Mouse (Mus musculus): ENCODE measurements around the gene Dcaf17.

The Dcaf17 gene

GRCm38 (mm10) chr2:71054716-71055115, 412 bp upstream of the Dcaf17 start:
- no peak for ATAC-seq (ENCODE audit: low TSS enrichment)

- no peak for ATAC-seq (ENCODE audit: low TSS enrichment)
Measured at GRCm38 (mm10) chr2:71056115-71056835, 1.1 kb downstream of the Dcaf17 start.

- ATAC-seq (ENCODE audit: low TSS enrichment), result no peak
Measured at GRCm38 (mm10) chr2:71071601-71072000, 16.5 kb downstream of the Dcaf17 start.

GRCm38 (mm10) chr2:71073330-71073729, 18.2 kb downstream of the Dcaf17 start:
- no peak for ATAC-seq (ENCODE audit: low TSS enrichment)

GRCm38 (mm10) chr2:71073828-71074227, 18.7 kb downstream of the Dcaf17 start:
- no peak for ATAC-seq (ENCODE audit: low TSS enrichment)

GRCm38 (mm10) chr2:71082416-71082815, 27.3 kb downstream of the Dcaf17 start:
- no peak for ATAC-seq (ENCODE audit: low TSS enrichment)

- no peak for ATAC-seq (ENCODE audit: low TSS enrichment)
Measured at GRCm38 (mm10) chr2:71083454-71084193, 28.5 kb downstream of the Dcaf17 start.

- ATAC-seq (ENCODE audit: low TSS enrichment), result no peak
Measured at GRCm38 (mm10) chr2:71089766-71090165, 34.6 kb downstream of the Dcaf17 start.

GRCm38 (mm10) chr2:71090660-71091445, 35.7 kb downstream of the Dcaf17 start:
- no peak for ATAC-seq (ENCODE audit: low TSS enrichment)

GRCm38 (mm10) chr2:71096170-71096569, 41.0 kb downstream of the Dcaf17 start:
- no peak for ATAC-seq (ENCODE audit: low TSS enrichment)

- no peak for ATAC-seq (ENCODE audit: low TSS enrichment)
Measured at GRCm38 (mm10) chr2:71102621-71103291, 47.6 kb downstream of the Dcaf17 start.

- ATAC-seq (ENCODE audit: low TSS enrichment), result no peak
Measured at GRCm38 (mm10) chr2:71103292-71103680, 48.2 kb downstream of the Dcaf17 start.

GRCm38 (mm10) chr2:71104696-71105095, 49.6 kb downstream of the Dcaf17 start:
- ATAC-seq (ENCODE audit: low TSS enrichment), result no peak

- ATAC-seq (ENCODE audit: low TSS enrichment), result no peak
Measured at GRCm38 (mm10) chr2:71105469-71106215, 50.5 kb downstream of the Dcaf17 start.

- no peak for ATAC-seq (ENCODE audit: low TSS enrichment)
Measured at GRCm38 (mm10) chr2:71107225-71107624, 52.1 kb downstream of the Dcaf17 start.

- no peak for ATAC-seq (ENCODE audit: low TSS enrichment)
Measured at GRCm38 (mm10) chr2:71108541-71108940, 53.4 kb downstream of the Dcaf17 start.

- ATAC-seq (ENCODE audit: low TSS enrichment), result no peak
Measured at GRCm38 (mm10) chr2:71113489-71114171, 58.5 kb downstream of the Dcaf17 start.

- ATAC-seq (ENCODE audit: low TSS enrichment), result no peak
Measured at GRCm38 (mm10) chr2:71116151-71116550, 61.0 kb downstream of the Dcaf17 start.

- ATAC-seq (ENCODE audit: low TSS enrichment), result no peak
Measured at GRCm38 (mm10) chr2:71117797-71118708, 62.9 kb downstream of the Dcaf17 start, which contains the start of gene Cybrd1. Gene Cybrd1, plus strand, starts transcription at chr2:71117923.
